25 mouse cellular contexts compared by ENCODE assay signal in the genomic region with DNA sequence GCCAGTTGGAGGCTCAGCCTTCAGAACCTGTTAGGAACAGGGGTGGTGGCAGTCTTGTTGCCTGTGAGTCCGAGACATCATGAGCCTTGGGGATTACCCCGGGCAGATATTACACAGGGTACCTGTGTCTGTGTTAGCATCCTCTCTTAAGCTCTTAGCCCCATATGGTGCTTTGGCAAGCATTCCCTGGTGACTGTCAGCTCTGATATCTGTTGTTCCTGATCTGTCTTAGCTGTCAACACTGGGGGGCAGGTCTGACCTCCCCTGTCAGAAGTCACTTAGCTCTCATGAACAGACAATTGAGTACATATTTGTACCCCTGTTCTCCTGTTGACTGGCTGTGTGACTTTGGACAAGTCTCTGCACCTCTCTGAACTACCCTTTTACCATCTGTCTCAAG. TPM values are rescaled to one million over a fixed set of nuclear protein-coding genes. Genes with fewer than 3 reads are reported as not detected.
DNase-seq lines count a peak whose midpoint lies in the region; ATAC-seq and TF ChIP-seq lines count a peak whose summit lies in the region.
"Had no signal": no experiment of that assay in that cellular context is flagged by ENCODE, and none has a peak within 500 bp of the region (broad histone marks: within the 10 kb centered on the region; RNA-seq: fewer than 3 reads in every experiment).

No protein-coding gene starts in this region.

- peaks cover 55% of the 10 kb centered on the region for H3K36me3 ChIP-seq in heart, embryonic 13.5 days
- peaks cover 43% of the 10 kb centered on the region for H3K36me3 ChIP-seq in neural tube, embryonic 12.5 days
- peaks cover 43% of the 10 kb centered on the region for H3K36me3 ChIP-seq in neural tube, embryonic 15.5 days
- peaks cover 31% of the 10 kb centered on the region for H3K36me3 ChIP-seq in small intestine, adult 2 months (ENCODE audit: control insufficient read depth, insufficient read depth, low read length)

- H3K9ac ChIP-seq in heart, embryonic 13.5 days, result peak overlapping the region; percentile 52; the same call in 1 of the 2 replicates
- H3K9ac ChIP-seq in neural tube, embryonic 12.5 days, result 0 out of 2 replicates have a peak overlapping the region, but pooled peaks have one; percentile 1
- H3K9ac ChIP-seq in neural tube, embryonic 15.5 days (replicated peaks), result no peak overlapping the region
- H3K9ac ChIP-seq: embryonic facial prominence, embryonic 15.5 days; heart, embryonic 15.5 days; liver, embryonic 15.5 days had no signal

- H3K27me3 ChIP-seq in heart, embryonic 13.5 days (replicated peaks), result 0 out of 2 replicates have a peak, but pooled peaks cover 4% of the 10 kb centered on the region
- no peaks in the 10 kb centered on the region for H3K27me3 ChIP-seq in neural tube, embryonic 12.5 days (replicated peaks)
- no peaks in the 10 kb centered on the region for H3K27me3 ChIP-seq in neural tube, embryonic 15.5 days (replicated peaks)
- no peaks in the 10 kb centered on the region for H3K27me3 ChIP-seq in small intestine, adult 2 months (ENCODE audit: control insufficient read depth, insufficient read depth, low read length)
- H3K27me3 ChIP-seq: embryonic facial prominence, embryonic 15.5 days; heart, embryonic 15.5 days; liver, embryonic 15.5 days had no signal

- no peak overlapping the region for H3K27ac ChIP-seq in heart, embryonic 13.5 days (replicated peaks)
- peak overlapping the region; percentile 46; the same call in 1 of the 2 replicates for H3K27ac ChIP-seq in layer of hippocampus, adult 2 months
- no peak overlapping the region for H3K27ac ChIP-seq in neural tube, embryonic 12.5 days
- H3K27ac ChIP-seq in neural tube, embryonic 15.5 days (replicated peaks), result no peak overlapping the region
- peak overlapping the region; percentile 33; the same call in 1 of the 2 replicates for H3K27ac ChIP-seq in small intestine, adult 2 months (ENCODE audit: insufficient read depth, low read depth, low read length)
- H3K27ac ChIP-seq: embryonic facial prominence, embryonic 15.5 days; heart, adult 2 months; heart, embryonic 15.5 days; liver, embryonic 15.5 days; macrophage had no signal

- no peak for ATAC-seq in heart, embryonic 13.5 days (ENCODE audit: extremely low read depth, insufficient number of reproducible peaks, low FRiP score, low TSS enrichment)
- ATAC-seq in neural tube, embryonic 12.5 days (ENCODE audit: low FRiP score, low read depth), result no peak
- no peak for ATAC-seq in neural tube, embryonic 15.5 days (ENCODE audit: low FRiP score)

- TF ChIP-seq CTCF in layer of hippocampus, adult 2 months (conservative IDR thresholded peaks at IDR 0.05), result no peak
- TF ChIP-seq CTCF in small intestine, adult 2 months (IDR thresholded peaks at IDR 0.05; ENCODE audit: extremely low read depth, insufficient read length, insufficient replicate concordance, low read depth, low read length), result no peak

- intact Hi-C loops in heart, postnatal 10 days (cut with DNase I), result no loop called here

- H3K4me1 ChIP-seq in heart, embryonic 13.5 days, result peaks cover 17% of the 10 kb centered on the region
- no peaks in the 10 kb centered on the region for H3K4me1 ChIP-seq in neural tube, embryonic 12.5 days
- peaks cover 19% of the 10 kb centered on the region for H3K4me1 ChIP-seq in neural tube, embryonic 15.5 days
- no peaks in the 10 kb centered on the region for H3K4me1 ChIP-seq in small intestine, adult 2 months (ENCODE audit: control insufficient read depth, insufficient read depth, insufficient read length, low read length)

- H3K9me3 ChIP-seq in heart, embryonic 13.5 days, result no peaks in the 10 kb centered on the region
- H3K9me3 ChIP-seq in neural tube, embryonic 12.5 days, result no peaks in the 10 kb centered on the region
- no peaks in the 10 kb centered on the region for H3K9me3 ChIP-seq in neural tube, embryonic 15.5 days (replicated peaks)
- H3K9me3 ChIP-seq: embryonic facial prominence, embryonic 15.5 days; heart, embryonic 15.5 days; liver, embryonic 15.5 days had no signal

- no peak overlapping the region for H3K4me3 ChIP-seq in heart, embryonic 13.5 days
- peak overlapping the region; percentile 1; the same call in 1 of the 2 replicates for H3K4me3 ChIP-seq in layer of hippocampus, adult 2 months
- H3K4me3 ChIP-seq in neural tube, embryonic 12.5 days, result no peak overlapping the region
- no peak overlapping the region for H3K4me3 ChIP-seq in neural tube, embryonic 15.5 days (replicated peaks)
- H3K4me3 ChIP-seq in small intestine, adult 2 months (ENCODE audit: low read depth, low read length), result no peak overlapping the region
- H3K4me3 ChIP-seq: embryonic facial prominence, embryonic 15.5 days; heart, adult 2 months; heart, embryonic 15.5 days; liver, embryonic 15.5 days had no signal

- DNase-seq in heart, postnatal 10 days, result no peak
- DNase-seq in layer of hippocampus, adult 2 months (ENCODE audit: low spot score in 2 of 2), result no peak
- DNase-seq in layer of hippocampus, postnatal 25 days (ENCODE audit: extremely low spot score in 1 of 2, low spot score in 1 of 2), result no peak
- no peak for DNase-seq in MN1 (ENCODE audit: low spot score)
- DNase-seq: cerebellum, adult 8-10 months; gastrocnemius, postnatal 14 days; heart, adult 2 months; right cerebral cortex, postnatal 14 days; thymus, adult 18-20 months; thymus, postnatal 4 days had no signal

- H3K4me2 ChIP-seq in heart, embryonic 13.5 days, result no peak overlapping the region
- H3K4me2 ChIP-seq in neural tube, embryonic 12.5 days (replicated peaks), result no peak overlapping the region
- H3K4me2 ChIP-seq in neural tube, embryonic 15.5 days, result no peak overlapping the region
- H3K4me2 ChIP-seq: embryonic facial prominence, embryonic 15.5 days; heart, embryonic 15.5 days; liver, embryonic 15.5 days had no signal

- TF ChIP-seq POLR2A in small intestine, adult 2 months (IDR thresholded peaks at IDR 0.05; ENCODE audit: low read depth, low read length), result no peak

- 73% methylated on average over 2 of the region's 2 CpGs for WGBS in heart, embryonic 13.5 days
- 92% methylated on average over 2 of the region's 2 CpGs for WGBS in neural tube, embryonic 12.5 days
- WGBS in neural tube, embryonic 15.5 days, result 92% methylated on average over 2 of the region's 2 CpGs
- 85% methylated on average over 2 of the region's 2 CpGs for WGBS in small intestine, adult 2 months

RNA-seq across cellular contexts. Expression of gene Tor2a, which starts 2.0 kb away (rescaled TPM):
- 37.0 and 40.0 TPM in 2 replicates for polyA plus RNA-seq in heart, embryonic 13.5 days (2015; fragmentation: Nextera tagmentation; extraction: Ambion mirVana)
- total RNA-seq in heart, postnatal 10 days (2021), result 10 to 100 TPM; 14.4 to 16.4 TPM
- 10 to 100 TPM; 30.3 to 32.3 TPM for total RNA-seq in layer of hippocampus, adult 2 months (2021)
- total RNA-seq in layer of hippocampus, postnatal 25 days (2021), result 10 to 100 TPM; 32.2 to 33.3 TPM
- polyA plus RNA-seq in neural tube, embryonic 12.5 days (2016; fragmentation: Nextera tagmentation; extraction: Ambion mirVana), result 55.5 and 56.1 TPM in 2 replicates
- polyA plus RNA-seq in neural tube, embryonic 15.5 days (2015; fragmentation: Nextera tagmentation; extraction: Ambion mirVana), result 54.4 and 60.6 TPM in 2 replicates
- polyA plus RNA-seq in small intestine, adult 2 months (2012; rRNA removed), result 86.2 and 133 TPM in 2 replicates

RNA-seq across cellular contexts. Expression of gene Ttc16, which starts 16.4 kb away (rescaled TPM):
- polyA plus RNA-seq in heart, embryonic 13.5 days (2015; fragmentation: Nextera tagmentation; extraction: Ambion mirVana), result 0.11 and 0.17 TPM in 2 replicates
- total RNA-seq in heart, postnatal 10 days (2021), result not detected
- total RNA-seq in layer of hippocampus, adult 2 months (2021), result under 1 TPM; 0.69 to 0.82 TPM
- under 1 TPM; 0.54 to 0.59 TPM for total RNA-seq in layer of hippocampus, postnatal 25 days (2021)
- 0.32 and 1.2 TPM in 2 replicates for polyA plus RNA-seq in neural tube, embryonic 12.5 days (2016; fragmentation: Nextera tagmentation; extraction: Ambion mirVana)
- polyA plus RNA-seq in neural tube, embryonic 15.5 days (2015; fragmentation: Nextera tagmentation; extraction: Ambion mirVana), result 0.50 and 0.70 TPM in 2 replicates
- 1.0 and 2.3 TPM in 2 replicates for polyA plus RNA-seq in small intestine, adult 2 months (2012; rRNA removed)
- total RNA-seq: gastrocnemius, postnatal 14 days had no signal
- polyA plus RNA-seq: kidney, embryonic 14.5 days; liver, embryonic 15.5 days; macrophage had no signal

RNA-seq across cellular contexts. Expression of gene Ptrh1, which starts 16.6 kb away (rescaled TPM):
- polyA plus RNA-seq in heart, embryonic 13.5 days (2015; fragmentation: Nextera tagmentation; extraction: Ambion mirVana), result 3.9 and 4.4 TPM in 2 replicates
- 1 to 10 TPM; 1.7 to 3.3 TPM for total RNA-seq in heart, postnatal 10 days (2021)
- total RNA-seq in layer of hippocampus, adult 2 months (2021), result 1 to 10 TPM; 5.9 to 6.4 TPM
- total RNA-seq in layer of hippocampus, postnatal 25 days (2021), result 1 to 10 TPM; 5.9 to 7.9 TPM
- 4.3 and 5.5 TPM in 2 replicates for polyA plus RNA-seq in neural tube, embryonic 12.5 days (2016; fragmentation: Nextera tagmentation; extraction: Ambion mirVana)
- polyA plus RNA-seq in neural tube, embryonic 15.5 days (2015; fragmentation: Nextera tagmentation; extraction: Ambion mirVana), result 6.1 and 7.5 TPM in 2 replicates
- 28.4 and 65.8 TPM in 2 replicates for polyA plus RNA-seq in small intestine, adult 2 months (2012; rRNA removed)

RNA-seq across cellular contexts. Expression of gene 6330409D20Rik, which starts 18.2 kb away (rescaled TPM):
- 0.18 and 0.28 TPM in 2 replicates for polyA plus RNA-seq in heart, embryonic 13.5 days (2015; fragmentation: Nextera tagmentation; extraction: Ambion mirVana)
- total RNA-seq in heart, postnatal 10 days (2021), result not detected
- 1 to 10 TPM; 1.4 to 2.9 TPM for total RNA-seq in layer of hippocampus, adult 2 months (2021)
- total RNA-seq in layer of hippocampus, postnatal 25 days (2021), result 1 to 10 TPM; 1.1 to 1.3 TPM
- polyA plus RNA-seq in neural tube, embryonic 12.5 days (2016; fragmentation: Nextera tagmentation; extraction: Ambion mirVana), result 2.1 and 3.1 TPM in 2 replicates
- polyA plus RNA-seq in neural tube, embryonic 15.5 days (2015; fragmentation: Nextera tagmentation; extraction: Ambion mirVana), result 2.9 and 3.6 TPM in 2 replicates
- not detected in 2 replicates for polyA plus RNA-seq in small intestine, adult 2 months (2012; rRNA removed)
- total RNA-seq: adrenal gland, adult 18-20 months; gastrocnemius, postnatal 14 days; heart, adult 2 months had no signal
- polyA plus RNA-seq: C2C12; heart, adult 2 months; kidney, embryonic 14.5 days; liver, embryonic 15.5 days; macrophage had no signal

RNA-seq across cellular contexts. Expression of gene Cfap157, which starts 25.2 kb away (rescaled TPM):
- 0.20 and 0.45 TPM in 2 replicates for polyA plus RNA-seq in heart, embryonic 13.5 days (2015; fragmentation: Nextera tagmentation; extraction: Ambion mirVana)
- total RNA-seq in heart, postnatal 10 days (2021), result under 1 TPM in 1 of 2 experiments, not detected in 1; 0.14 TPM
- total RNA-seq in layer of hippocampus, adult 2 months (2021), result 1 to 10 TPM in 1 of 2 experiments, not detected in 1; 2.0 TPM
- 1 to 10 TPM in 1 of 2 experiments, under 1 TPM in 1; 0.49 to 1.3 TPM for total RNA-seq in layer of hippocampus, postnatal 25 days (2021)
- 0.82 and 1.6 TPM in 2 replicates for polyA plus RNA-seq in neural tube, embryonic 12.5 days (2016; fragmentation: Nextera tagmentation; extraction: Ambion mirVana)
- polyA plus RNA-seq in neural tube, embryonic 15.5 days (2015; fragmentation: Nextera tagmentation; extraction: Ambion mirVana), result 1.1 and 2.1 TPM in 2 replicates
- polyA plus RNA-seq in small intestine, adult 2 months (2012; rRNA removed), result 0.06 TPM in 1 of 2 replicates, not detected in the other
- total RNA-seq: adrenal gland, postnatal 4 days; heart, adult 2 months; left cerebral cortex, postnatal 10 days had no signal
- polyA plus RNA-seq: liver, embryonic 15.5 days; macrophage; neural tube, embryonic 11.5 days; spleen, adult 2 months had no signal

Comparison
In these comparisons a context has a peak if more than half of its experiments do, and no peak if none do; other contexts are left out.
1. H3K27ac ChIP-seq: peak in layer of hippocampus, adult 2 months (single experiment) and small intestine, adult 2 months (single experiment); none in heart, embryonic 13.5 days (single experiment), neural tube, embryonic 12.5 days (single experiment) and neural tube, embryonic 15.5 days (single experiment).